17 mouse cellular contexts compared by ENCODE assay signal in the genomic region with DNA sequence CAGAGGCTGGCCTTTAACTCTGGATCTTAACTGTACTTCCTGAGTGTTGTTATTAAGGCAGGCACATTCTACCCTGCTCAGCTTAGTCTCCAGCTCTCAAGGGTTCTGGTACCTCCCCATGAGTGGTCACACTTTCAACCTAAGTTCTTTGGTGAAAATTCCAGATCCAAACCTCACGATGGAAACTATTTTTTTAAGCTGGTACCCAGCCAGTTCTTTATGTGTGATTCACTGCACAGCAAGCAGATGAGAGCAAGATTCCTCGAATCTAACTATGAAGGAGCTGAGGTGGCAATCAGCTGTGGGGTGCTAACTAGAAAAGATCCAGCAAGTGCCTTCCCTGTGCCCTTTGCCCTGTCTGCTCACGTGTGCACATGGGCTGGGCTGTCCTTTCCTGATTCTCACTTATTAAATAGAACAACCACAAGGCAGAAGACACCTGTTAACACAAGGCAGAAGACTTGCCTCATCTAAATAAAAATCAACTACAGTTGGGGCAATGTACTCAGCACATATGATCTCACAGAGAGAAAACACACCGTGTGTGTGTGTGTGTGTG.
"Had no signal": no experiment of that assay in that cellular context is flagged by ENCODE, and none has a peak within 500 bp of the region (broad histone marks: within the 10 kb centered on the region; RNA-seq: fewer than 3 reads in every experiment).

No protein-coding gene starts in this region.

- H3K9ac ChIP-seq: liver, embryonic 13.5 days; midbrain, embryonic 12.5 days; midbrain, embryonic 15.5 days; neural tube, embryonic 12.5 days; neural tube, embryonic 15.5 days had no signal

- H3K4me3 ChIP-seq: left cerebral cortex, adult 2 months; liver, embryonic 13.5 days; midbrain, embryonic 12.5 days; midbrain, embryonic 15.5 days; neural tube, embryonic 12.5 days; neural tube, embryonic 15.5 days had no signal

- DNase-seq: layer of hippocampus, postnatal 36 days; liver, embryonic 13.5 days; lung, adult 2 months; lung, postnatal 14 days; right cerebral cortex, adult 18-20 months; right cerebral cortex, postnatal 14 days; right cerebral cortex, postnatal 4 days; thymus, adult 2 months; thymus, postnatal 14 days; thymus, postnatal 4 days had no signal

- H3K27ac ChIP-seq: left cerebral cortex, adult 2 months; liver, embryonic 13.5 days; macrophage; midbrain, embryonic 12.5 days; midbrain, embryonic 15.5 days; neural tube, embryonic 12.5 days; neural tube, embryonic 15.5 days; stomach, postnatal 0 days had no signal

- H3K9me3 ChIP-seq: liver, embryonic 13.5 days; midbrain, embryonic 15.5 days; neural tube, embryonic 12.5 days; neural tube, embryonic 15.5 days had no signal

- H3K36me3 ChIP-seq: liver, embryonic 13.5 days; midbrain, embryonic 12.5 days; midbrain, embryonic 15.5 days; neural tube, embryonic 12.5 days; neural tube, embryonic 15.5 days had no signal

- H3K4me2 ChIP-seq: liver, embryonic 13.5 days; midbrain, embryonic 12.5 days; midbrain, embryonic 15.5 days; neural tube, embryonic 12.5 days; neural tube, embryonic 15.5 days had no signal

- H3K4me1 ChIP-seq: midbrain, embryonic 15.5 days; neural tube, embryonic 12.5 days; neural tube, embryonic 15.5 days had no signal

- H3K27me3 ChIP-seq: liver, embryonic 13.5 days; midbrain, embryonic 12.5 days; midbrain, embryonic 15.5 days; neural tube, embryonic 12.5 days; neural tube, embryonic 15.5 days had no signal

- ATAC-seq: midbrain, embryonic 15.5 days had no signal
